Mouse (Mus musculus): ENCODE results near the gene Lrrc4.

Lrrc4 gene

DNA sequence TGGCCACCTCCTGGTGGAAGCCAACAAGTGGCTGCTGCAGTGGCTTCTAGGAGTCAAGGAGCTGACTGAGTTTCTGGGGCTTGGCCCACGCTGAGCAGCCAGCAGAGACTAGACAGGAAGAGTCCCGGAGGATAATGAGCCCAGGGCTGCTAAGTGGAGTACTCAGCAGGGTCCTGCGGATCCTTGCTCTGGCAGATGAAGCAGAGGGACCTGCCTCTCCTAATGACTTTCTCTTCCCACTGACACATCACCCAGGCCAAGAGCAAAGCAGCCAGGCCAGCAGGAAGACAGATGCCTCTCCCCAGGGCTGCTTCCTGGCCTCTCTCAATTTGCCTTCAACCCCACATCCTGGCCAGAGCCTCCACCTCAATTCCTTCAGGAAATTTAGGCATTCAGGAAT, 23.9 kb upstream of the Lrrc4 start:
- no peak for DNase-seq (ENCODE audit: extremely low spot score, low spot score)

DNA sequence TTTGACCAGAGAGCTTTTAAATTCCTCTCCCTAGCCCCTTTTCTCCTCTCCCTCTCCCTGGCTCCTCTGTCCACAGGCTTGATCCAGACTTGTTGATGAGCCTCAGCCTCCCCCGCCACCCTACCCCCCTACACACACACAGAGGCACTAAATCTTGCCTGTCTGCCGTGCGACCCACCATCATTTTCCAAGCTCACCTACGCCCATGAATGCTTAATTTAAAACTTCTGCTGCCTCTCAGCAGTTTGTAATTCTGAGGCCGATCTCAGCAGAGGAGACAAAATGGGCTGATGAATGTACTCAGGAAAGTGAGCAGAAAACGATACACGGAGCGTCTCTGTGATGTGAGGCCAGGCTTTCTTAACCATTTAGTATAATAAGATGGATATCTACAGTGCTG, 23.1 kb upstream of the Lrrc4 start:
- peak; percentile 35 for DNase-seq (ENCODE audit: extremely low spot score, low spot score)

DNA sequence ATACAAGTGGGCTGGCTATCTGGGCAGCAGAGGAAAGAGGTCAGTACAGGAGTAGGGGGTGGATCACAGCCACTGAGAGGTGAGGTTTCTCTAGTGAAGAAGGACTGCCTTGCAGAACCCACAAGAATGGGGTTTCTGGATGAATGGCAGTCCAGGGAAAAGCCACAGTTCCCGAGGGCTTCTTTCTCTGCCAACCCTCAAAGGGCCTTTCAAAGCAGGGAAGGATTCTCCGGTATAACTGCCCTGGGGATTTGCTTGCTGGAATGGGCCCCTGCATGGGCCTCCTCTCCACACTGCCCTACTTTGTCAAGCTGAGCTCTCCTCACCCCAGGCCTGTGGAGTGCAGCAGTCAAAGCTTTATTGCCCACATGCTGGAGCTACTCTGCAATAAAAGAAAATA, 22.1 kb upstream of the Lrrc4 start:
- no peak for DNase-seq (ENCODE audit: extremely low spot score, low spot score)

DNA sequence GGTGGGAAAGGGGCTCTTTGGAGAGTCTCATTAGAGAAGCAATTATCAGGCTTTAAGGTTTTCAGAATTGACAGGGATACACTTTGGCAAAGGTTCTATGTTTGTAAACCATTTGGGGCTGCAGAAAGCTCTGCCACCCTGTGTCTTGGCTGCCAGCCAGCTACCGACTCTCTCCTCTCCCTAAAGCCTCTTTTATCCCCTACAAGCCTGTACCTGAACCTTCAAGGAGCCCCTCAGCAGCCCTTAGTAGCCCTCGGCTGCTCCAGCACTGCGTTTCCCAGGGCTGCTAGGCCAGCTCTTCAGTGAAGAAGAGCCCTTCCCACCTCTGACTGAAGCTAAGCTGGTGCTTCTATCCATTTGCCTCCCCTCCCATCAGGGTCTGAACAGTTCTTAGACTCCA, 21.6 kb upstream of the Lrrc4 start:
- no peak for DNase-seq (ENCODE audit: extremely low spot score, low spot score)

DNA sequence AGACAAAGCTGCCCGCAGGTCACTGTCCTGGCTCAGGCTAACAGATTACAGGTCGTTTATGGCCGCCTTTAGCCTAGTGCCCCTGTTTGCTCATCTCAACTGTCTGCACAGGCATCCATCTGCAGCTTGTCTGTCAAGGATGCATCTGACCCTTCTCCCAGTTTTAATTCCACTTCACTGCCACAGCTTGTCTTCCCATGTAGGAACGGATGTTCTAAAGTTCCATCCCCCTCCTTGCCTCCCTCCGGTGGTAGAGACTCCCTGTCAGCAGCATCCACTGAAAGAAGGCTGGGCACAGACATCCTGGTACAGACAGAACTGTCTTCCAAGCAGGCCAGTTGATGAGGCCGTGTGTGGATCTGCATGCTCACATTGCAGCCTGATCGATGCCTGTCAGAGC, 20.8 kb upstream of the Lrrc4 start:
- no peak for DNase-seq (ENCODE audit: extremely low spot score, low spot score)

DNA sequence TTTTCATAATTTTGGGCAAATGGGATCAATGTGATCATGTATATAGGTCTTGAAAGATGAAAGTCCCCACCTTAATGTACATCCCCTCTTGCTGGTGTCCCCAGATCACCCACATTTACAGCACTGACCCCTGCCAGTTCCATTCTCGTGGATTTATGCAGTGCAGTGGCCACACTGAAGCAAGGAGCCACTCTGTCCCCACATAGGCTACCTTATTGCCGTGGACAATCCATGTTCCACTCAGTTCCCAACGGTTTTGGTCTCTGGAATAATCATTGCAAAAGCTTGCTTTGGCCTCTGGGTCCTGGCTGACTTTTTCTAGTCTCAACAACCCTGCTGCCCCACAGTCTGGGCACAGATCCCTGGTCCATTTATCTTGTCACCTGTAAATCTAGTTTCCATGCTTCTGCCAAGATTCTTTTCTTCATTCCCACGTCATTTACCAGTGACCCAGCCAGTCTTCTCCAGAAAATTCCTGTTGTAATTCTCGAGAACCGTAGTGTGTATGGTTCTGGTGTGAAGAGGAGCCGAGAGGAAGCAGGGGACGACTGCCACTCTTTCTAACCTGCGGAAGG, 18.9 kb upstream of the Lrrc4 start:
- DNase-seq (ENCODE audit: extremely low spot score, low spot score): no peak

DNA sequence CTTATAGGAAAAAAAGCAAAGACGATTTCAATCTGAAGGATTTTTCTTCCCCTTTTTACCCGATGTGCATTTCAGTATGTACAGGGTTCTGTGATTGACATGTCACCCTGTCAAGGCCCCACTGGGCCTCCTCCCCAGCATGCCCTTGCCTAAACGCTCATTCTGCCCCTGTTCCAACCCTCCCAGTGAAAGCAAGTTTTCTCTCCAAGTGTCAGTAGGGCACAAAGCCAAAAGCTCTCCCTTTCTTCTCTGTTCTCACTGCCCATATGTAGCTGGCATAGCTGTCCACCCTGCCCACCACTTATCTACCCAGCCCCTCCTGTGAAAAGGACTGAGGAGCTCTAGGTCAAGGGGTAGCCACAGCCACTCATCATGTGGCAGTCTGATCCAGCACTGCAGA, 17.8 kb upstream of the Lrrc4 start:
- DNase-seq (ENCODE audit: extremely low spot score, low spot score): no peak

DNA sequence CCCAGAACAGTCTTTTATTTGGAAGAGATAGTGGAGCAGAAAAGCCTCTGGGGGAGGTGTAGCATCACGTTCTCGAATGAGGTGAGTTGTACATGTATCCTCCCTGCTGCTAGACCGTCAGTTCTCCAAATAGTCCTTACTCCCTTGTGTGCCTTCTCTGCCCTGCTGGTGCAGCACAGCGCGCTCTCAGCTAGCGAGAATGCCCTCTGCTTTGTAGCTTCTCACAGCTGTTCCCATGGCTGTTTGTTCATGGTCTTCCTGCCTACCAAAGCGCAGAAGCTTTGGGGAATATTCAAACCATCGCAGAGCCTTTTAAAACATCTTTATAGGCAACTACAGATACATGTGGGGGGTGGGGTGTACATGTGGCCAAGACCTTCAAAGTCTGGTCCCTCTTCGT, 17.3 kb upstream of the Lrrc4 start:
- DNase-seq (ENCODE audit: extremely low spot score, low spot score): no peak

DNA sequence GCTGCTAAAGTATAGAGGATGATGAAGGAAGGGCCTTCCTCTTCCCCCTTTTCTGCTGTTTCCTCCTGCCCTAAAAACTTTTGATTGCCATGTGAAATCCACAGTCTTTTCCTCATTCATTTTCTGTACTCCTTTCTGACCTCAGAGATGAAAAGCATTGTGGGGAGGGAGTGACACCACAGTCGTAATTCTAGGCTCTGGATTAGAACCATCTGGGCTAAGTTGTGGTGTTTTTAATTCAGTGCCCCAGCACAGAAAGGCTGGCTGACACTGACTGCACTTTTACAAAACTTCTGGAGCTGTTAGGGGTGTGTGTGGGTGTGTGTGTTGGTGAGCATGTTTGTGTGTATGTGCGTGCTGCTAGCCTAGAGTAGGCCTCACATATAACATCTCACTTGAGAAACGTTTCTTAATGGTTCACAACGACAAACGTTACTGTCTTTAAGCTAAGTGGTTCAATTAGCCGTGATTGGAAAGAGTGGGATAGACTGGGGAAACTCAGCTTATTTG, 16.8 kb upstream of the Lrrc4 start:
- no peak for DNase-seq (ENCODE audit: extremely low spot score, low spot score)

DNA sequence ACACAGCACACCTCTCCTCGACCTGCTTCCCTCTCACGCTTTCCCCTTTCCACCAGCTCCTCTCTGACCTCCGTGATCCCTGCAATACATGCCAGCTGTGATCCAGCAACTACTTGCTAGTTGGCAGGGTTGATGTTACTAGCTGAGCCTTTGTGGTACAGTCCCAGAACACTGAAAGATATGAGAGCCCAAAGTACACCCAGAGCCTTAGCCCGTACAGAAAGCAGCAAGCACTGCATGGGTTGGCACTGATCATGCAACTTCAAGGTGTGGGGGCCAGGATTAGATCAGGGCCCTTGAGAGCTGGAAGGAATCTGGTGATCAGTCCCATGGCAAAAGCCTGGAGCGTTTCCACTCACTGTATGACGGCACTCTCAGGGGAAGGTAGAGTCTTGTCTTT, 16.1 kb upstream of the Lrrc4 start:
- DNase-seq (ENCODE audit: extremely low spot score, low spot score): no peak

DNA sequence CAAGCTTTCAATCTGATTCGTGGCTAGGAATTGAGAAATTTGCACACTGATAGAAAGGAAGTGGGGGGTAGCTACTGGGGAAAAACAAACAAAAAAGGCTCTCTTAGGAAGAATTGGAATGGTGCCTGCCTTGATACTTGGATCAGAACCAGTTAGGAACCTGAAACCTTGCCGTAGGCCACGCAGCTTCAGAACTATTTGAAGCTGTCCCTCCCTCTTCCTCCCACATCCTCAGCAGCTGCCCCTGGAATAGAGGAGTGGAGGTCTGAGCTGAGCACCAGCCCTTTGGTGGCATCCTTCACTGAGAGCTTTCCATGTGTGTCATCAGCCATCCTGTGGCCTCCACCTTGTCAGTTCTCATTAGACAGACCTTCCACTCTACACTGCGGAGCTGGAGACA, 14.1 kb upstream of the Lrrc4 start:
- no peak for DNase-seq (ENCODE audit: extremely low spot score, low spot score)

DNA sequence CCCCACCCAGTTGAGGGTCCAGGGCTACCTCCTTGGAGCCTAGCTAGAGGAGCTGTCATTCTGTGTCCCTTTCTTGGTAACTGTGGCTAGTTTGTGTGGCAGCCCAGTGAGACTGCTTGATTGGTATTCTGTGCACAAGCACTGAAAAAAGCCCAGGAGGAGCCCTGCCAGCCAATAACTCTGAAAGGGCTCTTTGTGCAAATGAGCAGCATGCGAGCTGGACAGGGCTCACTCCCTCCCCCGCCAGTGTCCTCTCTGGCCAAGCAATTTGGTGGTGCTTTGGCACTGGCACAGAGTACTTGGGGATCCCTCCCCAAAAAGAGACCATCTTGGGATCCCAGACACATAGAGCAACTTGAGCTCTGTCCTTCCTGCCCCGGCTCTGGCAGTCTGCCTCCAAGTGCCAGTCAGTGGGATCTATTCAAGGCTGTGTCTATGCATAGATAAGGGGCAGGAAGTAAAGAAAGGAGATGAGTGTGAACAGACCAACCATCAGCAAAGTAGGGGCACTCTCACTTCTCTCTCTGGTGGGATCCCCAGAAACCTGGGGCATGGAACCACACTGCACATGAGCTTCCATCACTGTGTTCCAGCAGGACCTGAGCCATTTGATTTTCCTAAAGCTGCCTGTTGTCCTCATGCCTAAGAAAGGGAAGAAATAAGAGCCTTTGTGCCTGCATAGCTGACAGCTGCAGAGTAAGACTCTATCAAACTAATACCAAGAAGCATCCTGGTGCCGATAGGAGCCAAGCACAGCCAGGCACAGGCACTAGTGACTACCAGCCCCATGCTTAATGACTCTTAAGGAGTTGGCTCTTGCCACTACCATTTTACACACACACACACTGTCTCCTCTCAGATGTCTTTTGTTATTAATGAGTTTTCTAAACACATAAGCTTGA, 11.1 kb upstream of the Lrrc4 start:
- no peak for DNase-seq (ENCODE audit: extremely low spot score, low spot score)

DNA sequence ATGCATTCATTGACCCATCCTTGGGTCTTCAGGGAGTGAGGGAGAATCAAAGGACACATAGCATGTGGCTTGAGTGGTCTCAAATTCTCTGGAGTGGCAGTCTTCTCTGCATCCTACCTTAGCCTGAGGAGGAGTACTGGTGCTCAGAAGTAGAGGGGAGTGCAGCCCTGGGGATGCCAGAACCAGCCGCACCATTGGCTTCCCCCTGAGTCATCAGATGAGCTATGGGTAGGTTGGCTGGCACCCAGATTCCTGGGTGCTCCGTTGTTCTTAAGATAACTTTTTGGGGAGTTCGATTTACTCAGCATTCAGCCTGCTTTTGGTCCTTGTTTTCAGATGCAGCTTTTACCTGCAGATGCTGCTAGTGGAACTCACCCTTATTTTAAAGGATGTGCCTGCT, 10.0 kb upstream of the Lrrc4 start:
- no peak for DNase-seq (ENCODE audit: extremely low spot score, low spot score)

DNA sequence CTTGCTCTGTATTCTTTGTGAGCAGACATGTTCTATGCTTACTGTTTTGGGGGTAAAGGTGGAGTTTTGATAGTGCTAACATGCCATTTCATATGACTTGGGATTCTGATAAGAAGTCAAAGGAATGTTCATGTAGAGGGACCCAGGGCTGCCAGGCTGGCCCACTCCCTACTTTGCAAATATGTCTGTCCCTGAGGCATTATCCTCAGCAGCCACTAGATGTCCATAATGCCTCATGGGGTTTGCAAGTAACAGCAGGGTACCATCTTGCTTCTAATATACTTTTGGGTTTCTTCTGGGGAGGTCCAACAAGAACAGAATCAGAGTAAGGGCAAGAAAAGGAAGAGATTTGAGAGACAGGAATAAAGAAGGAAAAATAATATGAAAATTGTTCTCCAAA, 5.1 kb upstream of the Lrrc4 start:
- no peak for DNase-seq (ENCODE audit: extremely low spot score, low spot score)

DNA sequence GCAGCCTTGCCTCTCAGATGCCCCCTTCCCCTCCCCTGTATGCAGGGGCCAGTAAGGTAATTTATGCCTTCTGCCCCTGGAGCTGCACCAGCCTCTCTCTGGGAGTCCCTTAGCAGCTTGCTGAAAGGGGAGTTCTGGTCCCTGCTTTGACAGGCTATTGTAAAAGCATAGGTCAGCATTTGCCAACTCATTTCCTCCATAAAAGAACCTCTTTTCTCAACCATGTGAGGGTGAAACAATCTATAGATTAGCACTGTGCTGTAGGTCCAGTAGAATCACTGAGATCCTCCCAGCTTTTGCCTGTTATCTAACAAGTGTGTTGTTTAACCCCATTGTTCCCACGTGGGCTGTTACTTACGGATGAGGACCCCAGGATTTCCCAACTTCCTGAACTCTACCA, 2.5 kb upstream of the Lrrc4 start:
- no peak for DNase-seq (ENCODE audit: extremely low spot score, low spot score)

DNA sequence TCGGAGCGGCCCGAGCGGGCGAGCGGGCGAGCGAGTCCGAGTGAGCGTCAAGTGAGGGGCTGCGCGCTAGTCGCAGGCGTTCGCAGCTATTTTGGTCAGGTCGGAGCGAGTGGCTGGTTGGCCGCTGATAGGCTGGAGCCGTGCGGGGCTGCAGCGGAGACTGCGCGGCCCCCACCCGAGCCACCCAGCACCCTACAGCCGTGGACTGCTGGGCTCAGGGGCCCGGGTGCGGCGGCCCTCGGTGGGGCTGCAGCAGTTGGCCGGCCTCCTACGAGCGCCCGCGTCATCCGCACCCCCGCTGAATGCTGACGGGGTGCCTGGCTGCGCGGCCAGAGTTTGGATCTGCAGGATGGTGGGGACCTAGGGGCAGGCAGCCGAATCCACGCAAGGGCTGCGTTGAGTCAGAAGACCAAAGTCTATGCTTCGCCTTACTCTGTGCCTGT, 1.9 kb upstream of the Lrrc4 start:
- DNase-seq (ENCODE audit: extremely low spot score, low spot score): peak; percentile 72

DNA sequence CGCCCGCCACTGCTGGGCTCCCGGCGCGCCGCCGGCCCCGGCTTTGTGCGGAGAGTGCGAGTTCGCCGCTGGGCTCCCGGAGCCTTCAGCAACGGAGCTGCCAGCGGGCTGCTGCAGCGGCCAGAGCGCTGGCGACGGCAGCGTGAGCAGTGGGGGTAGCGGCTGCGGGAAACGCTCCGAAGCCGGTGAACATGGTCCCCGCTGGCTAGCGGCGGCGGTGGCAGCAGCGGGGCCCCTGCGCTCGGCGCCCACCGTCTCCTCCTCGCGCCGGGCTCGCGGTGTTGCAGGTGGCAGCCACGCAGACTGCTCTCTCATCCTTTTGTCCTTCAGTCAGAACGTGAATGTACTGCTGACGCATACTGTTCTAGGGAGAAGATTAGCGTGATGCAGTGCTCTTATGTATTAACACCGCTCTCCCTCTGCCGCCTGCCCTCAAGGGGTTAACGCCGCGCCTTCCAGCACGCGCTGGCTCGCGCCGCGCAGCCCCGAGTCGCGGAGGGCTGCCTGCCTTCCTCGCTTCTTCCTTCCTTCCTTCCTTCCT, 1.3 kb upstream of the Lrrc4 start:
- DNase-seq (ENCODE audit: extremely low spot score, low spot score): peak; percentile 63

DNA sequence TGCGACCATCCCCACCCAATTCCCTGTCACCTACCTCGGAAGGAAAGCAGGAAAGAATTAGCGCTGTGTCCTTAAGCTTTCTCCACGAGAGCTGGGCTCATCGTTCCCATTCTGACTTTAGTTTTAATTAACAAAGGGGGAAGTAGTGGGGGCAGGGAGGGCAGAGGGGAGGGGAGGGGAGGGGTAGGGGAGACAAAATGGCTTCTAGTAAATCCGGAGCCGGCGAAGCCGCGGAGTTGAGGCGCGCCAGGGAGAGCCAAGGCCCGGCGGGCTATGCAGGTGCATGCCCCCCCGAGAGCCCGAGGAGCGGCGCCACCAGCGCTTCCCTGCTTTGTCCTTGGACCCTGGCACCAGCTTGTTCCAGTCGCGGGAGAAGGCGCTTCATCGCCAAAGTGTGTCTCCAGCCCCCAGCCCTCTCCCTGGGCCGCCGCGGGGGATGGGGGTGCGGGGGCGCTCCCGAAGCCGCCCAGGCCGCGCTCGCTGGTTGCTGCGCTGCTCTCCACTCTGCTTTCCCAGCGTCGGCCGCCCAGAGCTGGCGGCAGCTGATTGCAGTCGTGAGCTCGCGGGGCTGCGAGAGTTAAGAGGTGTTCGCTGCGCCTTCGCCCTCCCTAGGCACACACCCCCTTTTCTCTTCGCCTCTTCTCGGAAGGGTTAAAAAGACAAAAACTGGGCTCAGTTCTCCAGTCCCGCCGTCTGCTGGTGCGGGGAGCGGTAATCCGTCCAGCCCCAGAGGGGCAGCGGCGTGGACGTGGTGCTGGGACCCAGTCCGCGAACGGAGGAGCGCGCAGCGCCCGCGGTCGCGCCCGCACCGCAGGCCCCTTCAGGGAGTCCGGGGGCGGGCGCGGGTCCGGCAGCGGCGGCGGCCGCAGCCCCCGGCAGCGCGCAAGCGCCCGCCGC, 555 bp upstream of the Lrrc4 start:
- DNase-seq (ENCODE audit: extremely low spot score, low spot score): peak; percentile 65

DNA sequence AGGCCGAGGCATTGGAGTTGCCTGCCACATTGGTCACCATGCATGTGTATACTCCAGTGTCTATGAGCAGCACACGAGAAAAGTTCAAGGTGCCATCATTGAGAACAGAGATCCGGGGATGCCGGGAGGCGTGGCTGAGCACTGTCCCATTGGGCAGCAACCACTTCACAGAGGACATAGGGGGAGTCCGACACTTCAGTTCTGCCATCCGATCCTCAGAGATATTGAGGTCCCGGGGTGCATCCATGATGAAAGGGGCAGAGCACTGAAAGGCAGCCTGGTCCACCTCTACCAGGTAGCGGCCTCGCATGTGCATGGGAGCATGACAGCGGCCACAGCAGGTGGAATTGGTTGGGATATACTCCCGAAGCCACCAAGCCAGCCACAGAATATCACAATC, 1.2 kb downstream of the Lrrc4 start:
- DNase-seq (ENCODE audit: extremely low spot score, low spot score): no peak

DNA sequence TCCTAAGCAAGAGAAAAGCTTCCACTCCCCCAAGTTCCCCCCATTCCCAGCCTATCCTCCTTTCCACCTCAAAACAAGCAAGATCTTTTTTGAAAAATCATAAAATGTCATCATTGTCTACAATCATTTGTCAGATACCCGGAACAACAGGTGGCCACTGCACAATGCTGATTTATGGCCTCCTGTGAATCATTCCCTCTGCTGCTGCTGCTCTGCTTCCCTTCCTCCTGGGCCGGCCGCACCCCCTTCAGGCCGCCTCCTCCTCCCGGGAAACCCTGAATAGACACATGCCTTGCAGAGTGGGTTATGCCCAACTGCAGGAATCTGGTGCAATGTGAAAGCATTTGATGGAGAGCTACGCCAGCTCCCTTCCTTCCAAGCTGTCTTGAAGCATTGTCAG, 3.0 kb downstream of the Lrrc4 start:
- DNase-seq (ENCODE audit: extremely low spot score, low spot score): peak; percentile 45

DNA sequence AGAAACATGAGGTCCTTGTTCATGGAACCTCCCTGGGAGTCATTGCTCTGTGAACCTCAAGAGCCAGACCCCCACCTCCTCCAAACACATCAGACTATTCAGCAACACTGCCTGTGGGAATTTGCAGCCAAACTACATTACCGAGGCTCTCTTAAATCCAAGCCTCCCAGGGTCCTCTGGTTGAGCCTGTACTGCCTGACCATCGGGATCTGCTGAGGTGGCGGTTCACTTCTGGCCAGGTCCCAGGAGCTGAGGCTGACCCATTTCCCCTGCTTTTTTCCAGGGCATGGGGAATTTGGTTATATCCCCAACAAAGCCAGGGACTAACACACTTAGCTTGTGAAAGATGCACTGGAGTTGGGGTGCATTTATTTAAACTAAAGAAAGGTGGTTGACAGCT, 4.0 kb downstream of the Lrrc4 start:
- DNase-seq (ENCODE audit: extremely low spot score, low spot score): no peak
